Mouse (Mus musculus) midbrain, embryonic 15.5 days (tissue): ENCODE data around the gene Fbll1. TPM values are rescaled to one million over a fixed set of nuclear protein-coding genes. Genes with fewer than 3 reads are reported as not detected.

Experiments used
- ATAC-seq: fragments of 200-750 bp; cut with Nextera tagmentation; replicated peaks from 2 replicates; pipeline ENCODE4 v1.8.0; 2017; ENCODE audit warnings: moderate TSS enrichment
- H3K27ac ChIP-seq: fragments of 300-500 bp; sonication (generic); 2 replicates; pipeline ENCODE4 v1.5.1; 2015; ENCODE audit warnings: mild to moderate bottlenecking, inconsistent platforms
- H3K27me3 ChIP-seq: fragments of 300-500 bp; sonication (generic); replicated peaks from 2 replicates; pipeline ENCODE4 v1.6.1; 2015; ENCODE audit warnings: inconsistent platforms
- H3K36me3 ChIP-seq: fragments of 300-500 bp; sonication (generic); replicated peaks from 2 replicates; pipeline ENCODE4 v1.6.1; 2015; ENCODE audit warnings: inconsistent platforms
- H3K4me1 ChIP-seq: fragments of 300-500 bp; sonication (generic); 2 replicates; pipeline ENCODE4 v1.6.1; 2015; ENCODE audit warnings: inconsistent platforms
- H3K4me2 ChIP-seq: fragments of 300-500 bp; sonication (generic); 2 replicates; pipeline ENCODE4 v1.6.1; 2015; ENCODE audit warnings: inconsistent platforms, mild to moderate bottlenecking, moderate library complexity
- H3K4me3 ChIP-seq: fragments of 300-500 bp; sonication (generic); 2 replicates; pipeline ENCODE4 v1.5.1; 2015; ENCODE audit warnings: mild to moderate bottlenecking, inconsistent platforms
- H3K9ac ChIP-seq: fragments of 300-500 bp; sonication (generic); 2 replicates; pipeline ENCODE4 v1.6.1; 2015; ENCODE audit warnings: mild to moderate bottlenecking, inconsistent platforms
- H3K9me3 ChIP-seq: fragments of 300-500 bp; sonication (generic); 2 replicates; pipeline ENCODE4 v1.6.1; 2016; ENCODE audit warnings: inconsistent platforms
- WGBS: fragments of 180-500 bp; shearing (Covaris S2); methylation state at CpG from one replicate; pipeline ENCODE4 v1.1.7; 2015; ENCODE audit warnings: mixed read lengths; 5-methylcytosine and 5-hydroxymethylcytosine counted together
- microRNA counts: library from miRNA; unstranded; fragments of <30 nt; microRNA quantifications from one replicate; lab custom pipeline; 2016
- microRNA-seq: library from miRNA; unstranded; fragments of <30 nt; microRNA quantifications from one replicate; pipeline ENCODE4, GENCODE M21; 2016
- polyA plus RNA-seq: library from polyadenylated mRNA; unstranded; fragments of >200 nt; fragmentation: Nextera tagmentation; extraction: Ambion mirVana; gene quantifications from 2 replicates; pipeline ENCODE4 v1.2.1, GENCODE M21; 2015

Gene Fbll1
- polyA plus RNA-seq, 1 experiment from 2014 or later, result 25.1 TPM

- no peak overlapping the region for H3K9ac ChIP-seq
- H3K9me3 ChIP-seq, result no peaks in the 10 kb centered on the region
- no peaks in the 10 kb centered on the region for H3K27me3 ChIP-seq
- ATAC-seq, result no peak
- no peak overlapping the region for H3K4me2 ChIP-seq
- WGBS, result 81% methylated on average over 8 of the region's 8 CpGs
- no peaks in the 10 kb centered on the region for H3K36me3 ChIP-seq
- no peak overlapping the region for H3K4me3 ChIP-seq
- no peaks in the 10 kb centered on the region for H3K4me1 ChIP-seq
- no peak overlapping the region for H3K27ac ChIP-seq
These were observed 48.1 kb downstream of the Fbll1 start for GRCm38 (mm10) chr11:35750578-35750977.

MicroRNAs encoded within 50 kb of the gene (microRNA counts, 519-probe panel; counts per million panel counts)
- microRNA mmu-miR-103 (lab: Ali Mortazavi, UCI), result 4,164 counts per million, percentile 92 among the panel's probes with 10 or more counts

Small RNA genes lying within 50 kb of the gene (microRNA-seq; reads per million reads assigned to microRNA genes)
- 6.6 reads per million, percentile 26 among the genes with 10 or more reads in this experiment for gene Mir103-1

Other genes with a start within 250 kb of the Fbll1 start
- gene Pank3, start 29.4 kb downstream of the Fbll1 start, polyA plus RNA-seq, result 19.5 and 20.7 TPM in 2 replicates
- gene Rars, start 35.6 kb upstream of the Fbll1 start, polyA plus RNA-seq, result 68.2 and 68.6 TPM in 2 replicates
- gene Wwc1, start 181.6 kb upstream of the Fbll1 start, polyA plus RNA-seq, result 13.2 and 18.1 TPM in 2 replicates